Mouse (Mus musculus) heart, postnatal 0 days (tissue): Measurements from ENCODE around the gene Bbs9. TPM values are rescaled to one million over a fixed set of nuclear protein-coding genes. Genes with fewer than 3 reads are reported as not detected.

Experiments
- ATAC-seq: fragments of 200-750 bp; cut with Nextera tagmentation; 2 replicates; pipeline ENCODE4 v1.8.0; 2017; ENCODE audit warnings: low read depth, moderate number of reproducible peaks, moderate library complexity; ENCODE audit not compliant: insufficient read depth
- DNase-seq: peaks from one replicate; pipeline ENCODE4 v3.0.0-alpha.2; 2016; ENCODE audit warnings: low spot score
- H3K27ac ChIP-seq: fragments of 300-500 bp; sonication (generic); 2 replicates; pipeline ENCODE4 v1.5.1; 2014; ENCODE audit warnings: low read depth, mild to moderate bottlenecking
- H3K27me3 ChIP-seq: fragments of 300-500 bp; sonication (generic); 2 replicates; pipeline ENCODE4 v1.6.1; 2014; ENCODE audit warnings: low read length, mixed read lengths; ENCODE audit not compliant: control insufficient read depth, insufficient read depth
- H3K36me3 ChIP-seq: fragments of 300-500 bp; sonication (generic); replicated peaks from 2 replicates; pipeline ENCODE4 v1.6.1; 2014; ENCODE audit warnings: low read length, mixed read lengths; ENCODE audit not compliant: control insufficient read depth, insufficient read depth
- H3K4me1 ChIP-seq: fragments of 300-500 bp; sonication (generic); 2 replicates; pipeline ENCODE4 v1.6.1; 2014; ENCODE audit warnings: antibody characterized with exemption; ENCODE audit not compliant: control insufficient read depth, insufficient read depth
- H3K4me2 ChIP-seq: fragments of 300-500 bp; sonication (generic); 2 replicates; pipeline ENCODE4 v1.6.1; 2014; ENCODE audit warnings: low read depth, mild to moderate bottlenecking, low read length, moderate library complexity
- H3K4me3 ChIP-seq: fragments of 300-500 bp; sonication (generic); 2 replicates; pipeline ENCODE4 v1.5.1; 2014; ENCODE audit warnings: low read depth, low read length
- H3K9ac ChIP-seq: fragments of 300-500 bp; sonication (generic); replicated peaks from 2 replicates; pipeline ENCODE4 v1.6.1; 2014; ENCODE audit warnings: low read depth, low read length, mixed read lengths
- H3K9me3 ChIP-seq: fragments of 300-500 bp; sonication (generic); replicated peaks from 2 replicates; pipeline ENCODE4 v1.6.1; 2016; ENCODE audit warnings: low read length; ENCODE audit not compliant: control insufficient read depth
- CTCF ChIP-seq: IDR thresholded peaks from 2 replicates; pipeline ENCODE4 v1.5.1; 2016; ENCODE audit warnings: antibody characterized with exemption, control low read depth, low read depth
- EP300 ChIP-seq: IDR thresholded peaks from 2 replicates; pipeline ENCODE4 v1.6.1; 2016; ENCODE audit warnings: antibody characterized with exemption, low read depth
- WGBS: fragments of 180-500 bp; shearing (Covaris S2); extraction: QIAGEN DNeasy Blood & Tissue Kit; methylation state at CpG from one replicate; pipeline ENCODE4 v1.1.7; 2014; 5-methylcytosine and 5-hydroxymethylcytosine counted together
- polyA plus RNA-seq: library from polyadenylated mRNA; unstranded; fragments of >200 nt; fragmentation: Nextera tagmentation; extraction: Ambion mirVana; gene quantifications from 2 replicates; pipeline ENCODE4 v1.2.1, GENCODE M21; 2015
- total RNA-seq: library from RNA; depleted of rRNA; stranded (reverse); fragments of >200 nt; gene quantifications from 2 replicates; pipeline ENCODE4 v1.2.3, GENCODE M21; 2014; ENCODE audit warnings: low replicate concordance

The Bbs9 gene
- total and polyA plus RNA-seq, 2 experiments from 2014 or later = 5.2 to 18.9 TPM

DNA sequence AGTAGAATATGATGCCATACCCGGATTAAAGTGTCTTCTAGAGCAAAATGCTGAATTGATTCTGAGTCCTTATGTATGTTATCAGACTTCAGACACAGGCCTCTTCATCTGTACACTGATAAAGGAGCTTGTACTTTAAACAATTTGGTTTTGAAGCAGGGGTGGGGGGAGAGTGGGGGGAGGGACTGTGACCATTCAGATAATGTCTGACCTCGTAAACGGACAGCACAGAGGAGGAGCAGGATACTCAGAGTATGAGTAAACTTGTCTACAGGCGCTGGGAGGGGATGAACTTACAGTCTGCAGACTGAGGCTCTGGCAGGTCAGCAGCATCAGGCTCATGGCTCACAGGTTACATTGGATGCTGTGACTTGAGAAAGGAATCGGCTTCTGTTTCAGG, 331.0 kb downstream of the Bbs9 start:
- DNase-seq = no peak
- WGBS = 41% methylated on average over 5 of the region's 5 CpGs
- H3K9me3 ChIP-seq = no peaks in the 10 kb centered on the region
- H3K4me1 ChIP-seq = no peaks in the 10 kb centered on the region
- no peak overlapping the region for H3K27ac ChIP-seq
- H3K36me3 ChIP-seq = no peaks in the 10 kb centered on the region
- H3K9ac ChIP-seq = no peak overlapping the region
- ATAC-seq = no peak
- no peaks in the 10 kb centered on the region for H3K27me3 ChIP-seq
- H3K4me2 ChIP-seq = no peak overlapping the region
- TF ChIP-seq EP300 = no peak
- TF ChIP-seq CTCF = no peak
- H3K4me3 ChIP-seq = no peak overlapping the region

DNA sequence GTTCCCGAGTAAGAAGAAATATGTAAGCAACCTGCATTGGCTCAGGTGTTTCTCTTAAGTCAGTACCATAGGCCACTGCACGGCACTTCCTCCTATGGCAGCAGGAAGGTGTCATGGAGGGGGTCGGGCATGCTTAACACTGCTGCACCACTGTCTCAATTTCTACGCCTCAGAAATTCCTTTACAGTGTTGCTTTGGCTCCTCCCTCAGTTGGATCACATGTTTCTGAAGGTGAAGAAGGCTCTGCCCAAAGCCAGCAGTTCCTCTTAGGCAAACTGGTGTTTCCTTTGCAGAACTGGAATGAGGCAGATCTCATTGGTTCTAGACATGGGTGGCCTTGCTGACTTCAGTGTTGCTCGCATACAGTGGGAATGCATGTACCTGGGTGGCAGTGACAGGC, 332.2 kb downstream of the Bbs9 start:
- TF ChIP-seq EP300 (no peak), CTCF (no peak)
- no peak overlapping the region for H3K4me3 ChIP-seq
- 75% methylated on average over 5 of the region's 5 CpGs for WGBS
- DNase-seq (no peak), ATAC-seq (no peak)
- no peaks in the 10 kb centered on the region for H3K4me1 ChIP-seq
- H3K27ac ChIP-seq = no peak overlapping the region
- no peaks in the 10 kb centered on the region for H3K36me3 ChIP-seq
- H3K9me3 ChIP-seq = no peaks in the 10 kb centered on the region
- no peak overlapping the region for H3K9ac ChIP-seq
- H3K27me3 ChIP-seq = no peaks in the 10 kb centered on the region
- no peak overlapping the region for H3K4me2 ChIP-seq

DNA sequence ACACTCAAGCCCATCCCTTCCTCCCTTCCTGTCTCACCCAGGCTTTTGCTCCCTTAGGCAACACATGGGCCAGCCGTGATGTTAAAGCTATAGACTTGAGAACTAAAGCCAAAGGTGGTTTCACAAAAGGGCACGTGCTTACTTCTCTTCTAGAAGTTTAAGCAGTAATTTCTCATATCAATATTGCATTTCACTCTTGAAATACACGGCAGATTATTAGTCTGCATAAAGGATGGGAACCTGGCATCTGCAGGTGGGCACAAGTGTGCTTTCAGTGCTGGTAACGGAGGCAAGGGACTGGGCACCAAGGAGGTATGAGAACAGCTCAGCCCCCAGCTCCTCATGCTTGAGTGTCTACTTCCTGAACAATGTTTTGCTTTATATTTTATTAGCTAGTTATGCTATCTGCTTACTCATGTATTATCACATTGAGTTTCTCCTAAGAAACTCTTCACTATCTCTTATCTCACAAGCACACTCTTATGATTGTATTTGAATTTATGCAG, 334.2 kb downstream of the Bbs9 start:
- Histone ChIP-seq H3K27me3 (no peaks in the 10 kb centered on the region), H3K4me1 (peaks cover 5% of the 10 kb centered on the region; the same call in 1 of the 2 replicates), H3K9ac (no peak overlapping the region), H3K27ac (no peak overlapping the region), H3K4me3 (no peak overlapping the region), H3K9me3 (no peaks in the 10 kb centered on the region), H3K4me2 (no peak overlapping the region), H3K36me3 (no peaks in the 10 kb centered on the region)
- TF ChIP-seq CTCF (no peak), EP300 (no peak)
- WGBS = 81% methylated on average over 4 of the region's 4 CpGs
- no peak for DNase-seq
- ATAC-seq = no peak

DNA sequence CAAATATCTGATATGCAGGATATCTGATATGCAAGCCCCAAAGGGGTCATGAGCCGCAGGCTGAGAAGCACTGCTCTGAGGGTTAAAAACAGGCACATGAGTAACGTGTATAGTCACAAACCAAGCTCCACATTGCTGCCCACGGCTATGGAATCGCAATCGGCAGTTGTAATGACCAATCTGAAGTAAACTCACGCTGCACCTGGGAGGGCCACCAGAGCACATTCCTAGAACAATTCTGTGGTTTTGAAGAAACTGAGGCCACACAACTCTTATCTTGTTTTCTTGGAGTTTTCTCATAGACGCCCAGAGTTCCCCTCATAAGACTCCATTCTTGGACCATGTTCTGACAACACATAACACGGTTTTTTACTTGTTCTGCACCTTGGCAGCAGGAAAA, 334.9 kb downstream of the Bbs9 start:
- H3K4me2 ChIP-seq = no peak overlapping the region
- no peak overlapping the region for H3K9ac ChIP-seq
- peaks cover 13% of the 10 kb centered on the region; the same call in 1 of the 2 replicates for H3K4me1 ChIP-seq
- H3K4me3 ChIP-seq = no peak overlapping the region
- no peaks in the 10 kb centered on the region for H3K36me3 ChIP-seq
- TF ChIP-seq CTCF = no peak
- no peak for TF ChIP-seq EP300
- H3K27ac ChIP-seq = no peak overlapping the region
- no peaks in the 10 kb centered on the region for H3K9me3 ChIP-seq
- DNase-seq (no peak), ATAC-seq (no peak)
- 87% methylated on average over 8 of the region's 8 CpGs for WGBS
- no peaks in the 10 kb centered on the region for H3K27me3 ChIP-seq

DNA sequence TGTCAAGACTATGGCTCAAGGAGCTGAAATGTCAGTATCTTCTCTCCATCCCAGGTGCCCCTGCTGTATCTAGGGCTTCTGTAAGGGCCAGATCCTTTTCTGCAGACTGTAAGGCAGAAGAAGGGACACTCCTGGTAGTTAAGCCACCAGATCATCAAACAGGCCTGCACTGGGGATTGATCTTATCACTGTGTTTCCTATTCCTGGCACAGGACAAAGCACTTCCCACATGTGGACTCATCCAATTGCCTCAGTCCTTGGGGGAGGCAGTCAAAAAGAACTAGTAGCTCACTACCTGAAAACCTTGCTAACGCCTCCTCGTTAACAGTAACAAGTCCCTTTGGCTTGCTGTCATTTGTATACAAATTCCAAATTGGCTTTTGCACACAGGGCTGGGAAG, 336.4 kb downstream of the Bbs9 start:
- 73% methylated on average over 2 of the region's 2 CpGs for WGBS
- H3K4me2 ChIP-seq = no peak overlapping the region
- no peak for ATAC-seq

DNA sequence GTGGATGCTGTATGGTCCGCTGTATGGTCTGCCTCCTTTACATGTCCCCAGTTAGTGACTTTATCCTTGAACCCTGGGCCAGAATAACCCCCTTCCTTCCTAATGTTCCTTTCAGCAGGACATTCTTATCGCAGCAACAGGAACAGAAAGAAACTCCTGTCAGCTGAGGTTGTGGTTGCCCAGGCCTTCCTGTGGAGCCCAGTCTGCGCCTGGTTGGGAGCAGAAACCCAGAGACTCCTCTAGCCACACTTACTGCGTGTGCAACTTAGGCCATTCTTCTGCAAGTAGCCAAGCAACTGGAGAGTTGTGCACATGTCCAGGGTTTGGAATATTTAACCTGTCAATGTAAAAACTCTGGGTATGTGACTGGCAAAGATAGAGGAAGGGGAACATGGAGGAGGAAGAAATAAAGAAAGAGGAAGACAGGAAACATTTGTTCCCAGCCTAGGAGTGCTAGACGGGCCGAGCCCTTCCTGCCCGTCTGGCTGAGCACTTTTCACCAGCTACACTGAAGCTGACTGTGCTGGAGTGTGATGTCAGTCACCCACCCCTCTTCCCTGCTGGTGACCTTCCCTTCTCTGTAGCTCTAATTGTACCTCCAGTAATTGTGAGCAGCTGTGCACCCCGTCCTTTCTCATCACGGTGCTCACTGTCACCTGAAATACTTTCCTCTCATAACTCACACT, 339.0 kb downstream of the Bbs9 start:
- ATAC-seq (peak; percentile 36), DNase-seq (no peak)
- no peak overlapping the region for H3K4me3 ChIP-seq
- H3K4me1 ChIP-seq = peaks cover 18% of the 10 kb centered on the region; the same call in 1 of the 2 replicates
- no peaks in the 10 kb centered on the region for H3K9me3 ChIP-seq
- TF ChIP-seq EP300 (no peak), CTCF (no peak)
- 34% methylated on average over 9 of the region's 9 CpGs for WGBS
- no peak overlapping the region for H3K4me2 ChIP-seq
- H3K27me3 ChIP-seq = no peaks in the 10 kb centered on the region
- H3K36me3 ChIP-seq = no peaks in the 10 kb centered on the region
- no peak overlapping the region for H3K27ac ChIP-seq
- H3K9ac ChIP-seq = no peak overlapping the region

More for the DNA sequence above, 336.4 kb downstream of the Bbs9 start:
- H3K9ac ChIP-seq = no peak overlapping the region
- H3K27ac ChIP-seq = no peak overlapping the region
- DNase-seq = no peak
- no peaks in the 10 kb centered on the region for H3K27me3 ChIP-seq
- no peaks in the 10 kb centered on the region for H3K9me3 ChIP-seq
- H3K36me3 ChIP-seq = no peaks in the 10 kb centered on the region
- no peak for TF ChIP-seq CTCF
- no peak overlapping the region for H3K4me3 ChIP-seq
- peaks cover 18% of the 10 kb centered on the region; the same call in 1 of the 2 replicates for H3K4me1 ChIP-seq
